Mouse (Mus musculus) G1E (cell line): ENCODE results near the gene Slc6a1.

Experiments
- CTCF ChIP-seq: IDR thresholded peaks from 2 replicates; pipeline ENCODE4 v1.5.1; 2012; ENCODE audit warnings: low read depth, low read length, inconsistent platforms, mixed read lengths
- GATA1 ChIP-seq: IDR thresholded peaks from 2 replicates; pipeline ENCODE4 v1.6.1; 2012; ENCODE audit warnings: borderline replicate concordance, low read length, inconsistent platforms, mixed read lengths

- no peak for TF ChIP-seq CTCF
- TF ChIP-seq GATA1 = no peak
Measured at GRCm38 (mm10) chr6:114300737-114301136, 18.3 kb downstream of the Slc6a1 start.
